Mouse (Mus musculus) E14TG2a.4 (cell line): ENCODE measurements around the gene Cpsf4l.

Experiments used
- CTCF ChIP-seq: conservative IDR thresholded peaks from 2 replicates; pipeline ENCODE4 v1.5.1; 2014; ENCODE audit warnings: low read length
- NANOG ChIP-seq: IDR thresholded peaks from 2 replicates; pipeline ENCODE4 v1.6.1; 2014; ENCODE audit warnings: borderline replicate concordance, low read length, mixed read lengths

DNA sequence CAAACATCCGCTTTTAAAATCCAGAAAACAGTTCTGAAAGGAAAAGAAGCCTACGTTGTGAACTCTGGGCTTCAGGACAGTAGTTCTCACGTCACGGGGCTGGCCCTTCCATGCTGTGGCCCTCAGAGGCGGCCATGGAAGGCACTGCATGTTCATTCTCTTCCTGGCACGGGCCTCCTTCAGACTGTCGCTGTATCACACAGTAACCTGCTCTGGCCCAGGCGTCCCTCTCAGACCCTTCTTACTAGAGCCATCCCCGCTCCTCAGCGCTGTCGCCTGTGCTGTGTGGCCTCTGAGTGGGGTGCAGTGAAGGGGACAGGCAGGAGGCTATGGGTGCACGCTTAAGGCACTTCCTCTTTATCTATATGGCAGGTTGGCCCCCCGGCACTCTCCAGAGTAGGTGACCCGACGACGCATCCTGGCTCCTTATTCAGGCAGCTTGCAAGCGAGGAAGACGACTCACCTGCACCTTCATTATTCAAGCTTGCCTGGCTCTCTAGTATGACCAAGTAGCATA lies 47.9 kb downstream of the Cpsf4l start:
- no peak for TF ChIP-seq CTCF
- no peak for TF ChIP-seq NANOG
